Mouse (Mus musculus) bone marrow macrophage, adult 2 months (primary cell): ENCODE results near the gene Cops2. TPM values are rescaled to one million over a fixed set of nuclear protein-coding genes. Genes with fewer than 3 reads are reported as not detected.

Source experiments
- H3K27ac ChIP-seq: 2 replicates; pipeline ENCODE4 v1.5.1; 2012; ENCODE audit warnings: low read depth, low read length; ENCODE audit not compliant: insufficient read depth
- H3K4me1 ChIP-seq: 2 replicates; pipeline ENCODE4 v1.6.1; 2012; ENCODE audit warnings: low read length; ENCODE audit not compliant: control insufficient read depth, insufficient read depth
- H3K4me3 ChIP-seq: 2 replicates; pipeline ENCODE4 v1.5.1; 2012; ENCODE audit warnings: mild to moderate bottlenecking, low read length, moderate library complexity; ENCODE audit not compliant: insufficient read depth
- CTCF ChIP-seq: IDR thresholded peaks from 2 replicates; pipeline ENCODE4 v1.5.1; 2012; ENCODE audit warnings: low read depth, mild to moderate bottlenecking, low read length, moderate library complexity
- POLR2A ChIP-seq: IDR thresholded peaks from 2 replicates; pipeline ENCODE4 v1.6.1; 2012; ENCODE audit warnings: mild to moderate bottlenecking, low read depth, low read length, borderline replicate concordance
- polyA plus RNA-seq: library from polyadenylated mRNA; stranded (reverse); fragments of >200 nt; gene quantifications from 2 replicates; pipeline ENCODE4 v1.2.4, GENCODE M21; 2012; ENCODE audit not compliant: missing spikeins, insufficient read depth, insufficient read length

The Cops2 gene
- polyA plus RNA-seq: 79.6 and 91.4 TPM in 2 replicates

DNA sequence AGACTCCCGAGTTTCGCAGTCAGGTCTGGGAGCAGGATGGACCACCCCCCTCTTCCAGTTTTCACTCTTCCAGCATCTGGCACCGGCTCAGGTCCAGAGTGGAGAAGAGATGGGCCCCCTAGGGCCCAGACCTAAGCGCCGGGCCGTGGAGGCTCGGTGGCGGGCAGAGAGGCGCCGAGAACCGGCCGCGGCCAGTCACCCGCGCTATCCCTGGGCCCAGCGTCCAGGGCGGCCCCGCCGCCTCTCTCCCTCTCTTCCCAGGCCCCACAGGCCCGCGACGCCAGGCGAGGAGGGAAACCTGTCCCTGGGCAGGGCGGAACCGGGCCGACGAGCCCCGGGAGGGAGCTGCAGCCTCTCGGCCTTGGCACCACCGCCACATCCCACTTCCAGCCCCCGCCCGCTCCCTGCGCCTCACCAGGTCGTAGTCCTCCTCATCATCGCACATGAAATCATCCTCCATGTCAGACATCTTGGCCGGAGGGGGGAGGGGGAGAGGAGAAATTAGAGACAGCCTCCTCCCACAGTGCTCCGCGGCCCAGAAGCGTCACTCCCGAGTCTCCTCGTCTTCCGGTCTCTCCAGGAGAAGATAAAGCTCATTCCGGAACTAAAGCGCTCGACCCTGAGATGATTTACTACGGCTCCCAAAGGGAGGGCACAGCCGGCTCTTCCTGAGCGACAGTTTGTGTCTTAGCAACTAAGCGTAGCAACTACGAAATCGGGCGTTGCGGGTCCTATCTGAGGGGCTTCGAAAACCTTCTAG is at the start of gene Cops2, which contains the start of gene Galk2:
Gene Cops2 (minus strand): TSS at position 619 of the 760 bp plus-strand sequence.
Gene Galk2 (plus strand): TSS at position 589 of the 760 bp plus-strand sequence.
- peak within 1 kb of the TSS; percentile 80 for H3K4me3 ChIP-seq
- H3K4me1 ChIP-seq: peaks cover 6% of the 10 kb centered on the region
- peak within 1 kb of the TSS; percentile 6; the same call in 1 of the 2 replicates for H3K27ac ChIP-seq
- TF ChIP-seq CTCF: no peak
- TF ChIP-seq POLR2A: no peak

DNA sequence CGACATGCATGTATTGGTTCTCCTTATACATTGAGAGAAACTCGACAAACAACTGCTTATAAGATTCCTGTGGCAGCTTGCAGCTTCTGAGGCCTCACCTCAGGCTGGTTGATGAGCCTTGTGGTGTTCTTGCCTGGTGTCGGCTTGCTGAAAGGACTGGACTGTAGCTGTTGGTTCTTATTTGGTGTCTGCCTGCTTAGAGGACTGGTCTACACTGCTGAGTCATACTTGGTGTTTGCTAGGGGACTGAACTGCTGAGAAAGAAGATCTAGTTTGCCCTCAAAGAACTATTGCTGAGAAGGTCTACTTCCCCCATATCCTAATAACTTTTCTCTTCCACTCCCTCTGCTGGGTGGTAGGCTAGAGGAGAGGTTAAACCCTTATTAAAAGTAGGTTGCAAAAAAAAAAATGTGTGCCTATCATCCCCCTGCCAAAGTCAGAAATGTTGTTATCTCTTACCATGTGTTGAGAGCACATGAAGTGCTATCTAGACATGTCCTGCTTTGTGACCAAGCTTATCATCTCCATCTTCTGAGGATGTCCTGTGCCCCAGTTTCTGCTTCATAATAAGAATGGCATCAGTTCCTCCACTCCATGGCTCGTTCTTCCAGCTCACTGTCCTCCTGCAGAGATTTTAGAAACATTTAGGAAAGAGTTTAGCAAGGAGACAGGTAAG is 48.8 kb upstream of the Cops2 start:
- TF ChIP-seq POLR2A: no peak
- TF ChIP-seq CTCF: no peak
- H3K4me3 ChIP-seq: no peak overlapping the region
- no peak overlapping the region for H3K27ac ChIP-seq
- peaks cover 4% of the 10 kb centered on the region; the same call in 1 of the 2 replicates for H3K4me1 ChIP-seq

DNA sequence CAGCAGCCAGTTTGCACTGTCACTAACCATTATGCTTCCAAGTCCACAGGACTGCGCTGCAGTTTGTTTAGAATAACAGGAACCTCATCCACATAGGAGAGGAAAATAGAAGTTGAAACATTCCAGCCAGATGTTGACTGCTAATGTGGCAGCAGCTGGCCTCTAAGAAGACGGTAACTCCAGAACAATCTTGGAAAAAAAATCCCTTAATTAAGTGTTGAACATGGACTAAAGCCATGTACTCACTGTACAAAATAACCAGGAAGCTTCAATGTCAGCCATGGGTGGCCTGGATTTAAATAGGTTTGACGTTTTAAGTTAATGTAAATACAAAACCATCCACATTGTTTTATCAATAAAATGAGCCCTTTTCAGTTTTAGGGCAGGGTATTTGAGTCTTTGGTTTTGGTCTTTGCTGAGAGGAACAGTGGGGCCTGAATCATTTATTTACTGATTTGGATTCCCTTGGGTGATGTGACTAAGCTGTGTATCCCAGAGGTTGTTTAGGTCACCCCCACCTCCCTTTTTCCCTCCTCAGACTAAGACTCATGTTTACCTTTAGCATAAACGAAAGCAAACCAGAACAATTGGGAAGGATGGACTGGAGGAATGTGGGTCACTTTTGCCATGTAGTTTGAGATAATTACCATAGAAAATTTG is 47.6 kb upstream of the Cops2 start:
- no peak overlapping the region for H3K27ac ChIP-seq
- no peak for TF ChIP-seq CTCF
- TF ChIP-seq POLR2A: no peak
- peaks cover 4% of the 10 kb centered on the region; the same call in 1 of the 2 replicates for H3K4me1 ChIP-seq
- no peak overlapping the region for H3K4me3 ChIP-seq

DNA sequence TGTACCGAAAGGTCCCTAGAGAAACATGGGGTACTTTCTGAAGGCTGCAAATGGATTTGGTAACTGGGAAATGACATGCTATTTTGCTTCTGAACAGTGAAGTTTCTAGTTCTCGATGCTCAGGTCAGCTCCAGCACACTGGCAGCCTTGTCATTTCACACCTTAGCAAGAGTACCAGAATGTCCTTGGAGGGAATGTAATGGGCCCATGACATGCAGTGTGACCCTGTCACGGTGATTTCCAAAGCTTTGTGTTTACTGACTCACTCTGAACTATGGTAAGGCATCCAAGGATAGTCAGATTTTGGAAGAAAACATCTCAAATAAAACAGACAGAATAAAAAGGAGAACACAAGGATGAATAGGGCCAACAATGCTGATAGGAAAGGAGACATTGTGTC is 42.5 kb upstream of the Cops2 start:
- Histone ChIP-seq H3K4me1 (peaks cover 4% of the 10 kb centered on the region; the same call in 1 of the 2 replicates), H3K4me3 (no peak overlapping the region), H3K27ac (no peak overlapping the region)
- TF ChIP-seq POLR2A (no peak), CTCF (no peak)

DNA sequence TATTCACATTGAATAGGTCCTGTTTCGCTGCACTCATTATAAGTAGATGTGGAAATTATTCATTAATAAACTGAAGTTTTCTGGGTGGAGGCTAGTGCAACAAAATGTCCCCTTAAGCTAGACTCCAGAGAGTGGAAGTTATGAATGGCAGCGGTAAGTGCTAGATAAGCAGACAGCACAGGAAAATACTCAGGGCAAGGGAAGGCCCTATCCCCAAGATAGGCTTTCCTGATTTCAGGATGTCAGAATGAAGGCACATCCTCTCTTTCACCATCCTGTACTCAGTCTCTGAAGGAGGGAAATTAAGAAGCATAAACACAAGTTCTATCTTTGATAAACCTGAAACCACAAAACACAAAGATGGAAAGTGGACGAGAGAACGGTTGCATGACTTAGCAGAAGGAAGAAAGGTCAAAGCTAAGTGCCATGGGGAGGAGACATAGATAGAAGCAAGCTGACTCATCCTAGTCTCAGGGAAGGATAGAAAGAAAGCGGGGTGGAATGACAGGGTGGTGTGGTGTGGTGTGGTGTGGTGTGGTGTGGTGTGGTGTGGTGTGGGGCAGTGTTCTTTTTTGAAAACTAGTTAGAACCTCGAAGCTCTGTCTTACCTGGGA is 42.0 kb upstream of the Cops2 start:
- peaks cover 4% of the 10 kb centered on the region; the same call in 1 of the 2 replicates for H3K4me1 ChIP-seq
- no peak overlapping the region for H3K27ac ChIP-seq
- TF ChIP-seq POLR2A (no peak), CTCF (no peak)
- H3K4me3 ChIP-seq: no peak overlapping the region

DNA sequence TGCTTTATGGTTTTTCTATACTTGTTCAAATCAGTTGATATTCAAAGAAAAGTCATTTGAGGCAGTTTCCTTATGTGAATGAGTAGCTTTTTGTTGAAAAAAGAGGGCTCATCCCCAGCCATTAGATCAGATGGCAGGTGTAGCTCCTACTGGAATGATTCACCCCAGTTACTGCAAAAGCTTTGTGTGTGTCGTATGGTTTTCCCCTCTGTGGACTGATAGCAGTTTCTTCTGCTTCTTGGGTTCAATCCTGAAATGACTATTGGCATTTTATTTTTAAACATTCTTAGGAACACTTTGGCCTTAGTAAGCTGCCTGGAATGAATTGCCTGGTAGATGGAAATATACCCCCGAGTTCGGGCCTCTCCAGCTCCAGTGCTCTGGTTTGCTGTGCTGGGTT is 37.4 kb upstream of the Cops2 start:
- TF ChIP-seq CTCF (no peak), POLR2A (no peak)
- Histone ChIP-seq H3K4me1 (no peaks in the 10 kb centered on the region), H3K4me3 (no peak overlapping the region), H3K27ac (no peak overlapping the region)

DNA sequence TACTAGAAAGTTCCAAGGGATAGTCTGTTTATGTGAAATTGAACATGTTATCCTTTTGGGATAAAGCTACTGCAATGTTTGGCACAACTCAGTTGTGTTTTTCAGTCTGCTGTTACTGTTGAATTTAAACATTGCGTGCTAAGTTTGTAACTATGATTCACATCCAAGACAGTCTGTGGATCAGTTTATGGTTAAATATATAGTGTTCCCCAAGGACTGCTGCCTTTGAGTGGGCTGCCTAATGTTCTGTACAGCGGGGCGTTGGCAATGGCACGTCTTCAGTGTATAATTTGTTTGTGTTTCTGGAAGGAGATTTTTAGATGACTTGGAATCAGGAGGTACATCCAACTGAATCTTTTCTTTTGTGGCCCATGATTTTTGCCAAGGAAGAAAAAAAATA is 36.2 kb upstream of the Cops2 start:
- no peak overlapping the region for H3K27ac ChIP-seq
- TF ChIP-seq CTCF (no peak), POLR2A (no peak)
- H3K4me1 ChIP-seq: no peaks in the 10 kb centered on the region
- no peak overlapping the region for H3K4me3 ChIP-seq

DNA sequence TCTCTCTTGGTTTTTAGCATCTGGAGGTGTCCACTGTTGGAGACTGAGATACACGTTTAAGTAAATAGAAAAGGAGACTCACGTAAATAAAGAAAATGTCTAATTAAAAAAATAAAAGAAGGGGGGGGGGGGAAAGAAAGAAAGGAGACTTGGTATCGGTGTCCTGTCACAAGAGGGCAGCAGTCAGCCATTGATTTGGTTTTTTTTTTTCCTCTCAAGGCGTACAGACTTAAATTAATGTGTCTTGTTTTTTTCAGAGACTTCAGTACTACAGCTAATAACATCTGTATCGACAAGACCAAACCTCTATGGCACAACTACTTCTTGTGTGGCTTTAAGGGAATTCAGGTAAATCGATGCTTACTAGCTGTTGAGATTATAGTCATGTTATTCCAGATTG is 34.2 kb upstream of the Cops2 start:
- Histone ChIP-seq H3K4me1 (no peaks in the 10 kb centered on the region), H3K4me3 (no peak overlapping the region), H3K27ac (no peak overlapping the region)
- TF ChIP-seq CTCF (no peak), POLR2A (no peak)

DNA sequence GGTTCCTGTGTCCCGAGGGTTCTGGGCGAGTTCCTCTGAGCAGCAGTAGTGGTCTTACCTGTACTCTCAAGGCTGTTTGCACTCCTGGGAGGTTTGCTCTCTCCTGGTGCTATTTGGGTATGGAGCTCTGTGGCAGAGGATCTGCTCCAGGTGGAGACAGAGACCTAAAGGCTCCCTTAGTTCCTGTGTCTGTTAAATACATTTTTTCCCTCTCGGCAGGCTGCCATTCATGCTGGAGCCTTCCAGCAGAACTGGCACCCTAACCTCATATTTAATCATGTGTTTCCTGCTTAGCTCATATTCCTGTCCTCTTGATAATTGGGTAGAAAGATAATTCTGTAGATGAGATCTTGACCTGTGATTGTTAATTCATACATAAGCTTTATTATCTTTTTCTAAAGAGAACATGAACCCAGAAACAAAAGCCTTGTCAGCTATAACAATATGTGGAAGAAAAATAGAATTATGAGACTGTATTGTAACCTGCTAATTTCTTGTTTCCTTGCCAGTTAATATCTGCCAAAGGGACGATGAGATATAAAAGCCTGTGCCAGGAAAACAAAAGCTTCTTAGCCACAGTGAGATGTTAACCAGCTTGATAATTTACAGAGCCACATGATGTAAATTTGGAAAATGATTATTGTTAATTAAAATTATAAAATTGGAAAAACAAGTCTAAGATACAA is 27.1 kb upstream of the Cops2 start:
- TF ChIP-seq CTCF (no peak), POLR2A (no peak)
- Histone ChIP-seq H3K4me1 (no peaks in the 10 kb centered on the region), H3K4me3 (no peak overlapping the region), H3K27ac (no peak overlapping the region)
